Mouse (Mus musculus) left cerebral cortex, adult 8-10 months (tissue): ENCODE data around the gene Olfr67. TPM values are rescaled to one million over a fixed set of nuclear protein-coding genes. Genes with fewer than 3 reads are reported as not detected.
"Not testable (repeated sequence)": the region's sequence is repeated elsewhere in the genome, so short reads cannot be mapped to it uniquely, and the experiment has no call there.

Experiments used
- DNase-seq, 2 experiments: peaks; one replicate each; pipeline ENCODE4 v3.0.0; 2022; ENCODE audit warnings: low spot score in 2 of 2
- total RNA-seq, 4 experiments: library from RNA; stranded (reverse); gene quantifications; 2 replicates each; pipeline ENCODE4 v1.2.4; 2022

Gene Olfr67
- total RNA-seq, 4 experiments from 2014 or later: not detected

DNA sequence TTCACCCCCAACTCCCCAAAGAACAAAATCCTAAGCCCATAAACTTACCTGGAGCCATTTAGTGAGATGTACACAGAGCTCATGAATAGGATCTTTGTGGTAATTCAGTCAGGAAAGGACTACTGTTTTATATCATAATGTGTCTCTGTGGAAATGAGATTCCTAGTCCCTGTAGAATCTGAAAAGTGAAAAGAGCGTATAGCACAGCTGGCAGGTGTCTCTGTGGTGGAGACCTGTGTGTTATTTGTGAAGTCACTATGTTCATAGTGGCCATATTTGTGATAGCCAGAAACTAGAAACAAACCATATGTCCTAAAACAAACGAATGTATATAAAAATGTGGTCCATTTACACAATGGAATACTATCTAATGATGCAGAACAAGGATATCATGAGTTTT is 20.1 kb downstream of the Olfr67 start, which contains the start of gene Olfr69:
TSS of gene Olfr69 (minus strand) at position 101 of the 400 bp plus-strand sequence.
- no peak for DNase-seq

DNA sequence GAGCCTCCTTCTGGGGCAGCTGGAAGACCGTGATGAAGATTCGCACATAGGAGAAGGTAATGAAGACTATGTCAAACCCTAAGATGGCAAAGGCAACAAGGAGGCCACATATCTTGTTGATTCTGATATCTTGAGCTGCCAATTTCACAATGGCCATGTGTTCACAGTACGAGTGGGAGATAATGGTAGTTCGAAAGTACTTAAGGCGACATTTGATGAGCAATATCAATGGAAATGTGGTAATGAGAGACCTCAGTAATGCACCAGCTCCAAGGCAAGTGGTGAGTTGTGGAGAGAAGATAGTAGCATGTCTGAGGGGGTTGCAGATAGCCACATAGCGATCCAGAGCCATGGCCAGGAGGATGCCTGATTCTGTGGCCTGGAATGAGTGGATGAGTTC is 23.9 kb downstream of the Olfr67 start:
- DNase-seq: not testable (repeated sequence)

DNA sequence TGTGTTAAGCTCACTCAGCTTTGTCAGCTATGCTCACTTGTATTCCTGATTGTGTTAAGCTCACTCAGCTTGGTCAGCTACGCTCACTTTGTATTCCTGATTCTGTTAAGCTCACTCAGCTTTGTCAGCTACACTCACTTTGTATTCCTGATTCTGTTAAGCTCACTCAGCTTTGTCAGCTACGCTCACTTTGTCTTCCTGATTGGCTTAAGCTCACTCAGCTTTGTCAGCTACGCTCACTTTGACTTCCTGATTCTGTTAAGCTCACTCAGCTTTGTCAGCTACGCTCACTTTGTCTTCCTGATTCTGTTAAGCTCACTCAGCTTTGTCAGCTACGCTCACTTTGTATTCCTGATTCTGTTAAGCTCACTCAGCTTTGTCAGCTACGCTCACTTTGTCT is 29.4 kb downstream of the Olfr67 start:
- DNase-seq: not testable (repeated sequence)

DNA sequence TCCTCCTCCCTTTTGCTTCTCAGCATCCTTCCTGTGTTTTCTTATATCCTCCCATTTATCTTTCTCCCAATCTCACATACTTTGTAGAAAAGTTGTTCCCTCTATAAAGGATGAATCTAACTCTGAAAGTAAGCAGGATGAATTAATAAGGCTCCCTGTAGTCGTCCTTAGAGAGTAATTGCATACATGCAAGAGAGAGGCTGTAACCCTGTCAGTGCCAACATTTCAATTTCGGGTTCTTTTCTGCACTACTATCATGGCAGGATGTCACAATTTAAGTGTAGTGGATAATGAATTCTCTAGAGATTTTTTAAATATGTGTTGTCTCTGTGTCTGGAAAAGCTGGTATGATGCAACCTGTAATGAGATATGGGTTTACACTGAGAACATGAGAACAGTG is 34.4 kb downstream of the Olfr67 start, which contains the start of gene Olfr630:
TSS of gene Olfr630 (minus strand) at position 101 of the 400 bp plus-strand sequence.
- no peak for DNase-seq

DNA sequence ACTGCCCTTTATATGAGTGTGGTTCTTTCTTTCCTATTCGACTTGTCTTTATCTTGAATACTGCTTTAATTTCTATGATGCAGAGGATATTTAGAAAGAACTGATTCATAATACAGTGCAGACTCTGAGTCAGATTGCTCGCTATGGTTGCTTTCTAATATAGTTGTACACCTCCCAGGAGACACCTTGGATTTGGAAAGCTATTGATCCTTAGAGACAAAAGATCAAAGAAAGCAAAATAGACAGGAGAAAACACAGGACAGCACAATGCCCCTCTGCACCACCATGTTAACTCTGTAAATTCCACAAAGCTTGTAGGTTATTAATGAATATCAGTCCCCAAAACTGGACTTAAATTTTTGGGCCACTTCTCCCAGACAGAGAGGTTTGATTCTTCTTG is 46.8 kb downstream of the Olfr67 start, which contains the start of gene Olfr629:
TSS of gene Olfr629 (minus strand) at position 101 of the 400 bp plus-strand sequence.
- no peak for DNase-seq

Other genes starting within 250 kb of the Olfr67 start
- gene Olfr612, start 249.1 kb downstream of the Olfr67 start, total RNA-seq: not detected
- gene Olfr613, start 243.7 kb downstream of the Olfr67 start, total RNA-seq: not detected
- gene Olfr615, start 235.7 kb downstream of the Olfr67 start, total RNA-seq: not detected
- gene Olfr616, start 222.7 kb downstream of the Olfr67 start, total RNA-seq: not detected
- not detected for gene Olfr617, start 218.8 kb downstream of the Olfr67 start, total RNA-seq
- gene Olfr618, start 201.7 kb downstream of the Olfr67 start, total RNA-seq: not detected
- gene Olfr619, start 191.2 kb downstream of the Olfr67 start, total RNA-seq: not detected
- not detected for gene Olfr620, start 179.3 kb downstream of the Olfr67 start, total RNA-seq
- gene Olfr622, start 149.1 kb downstream of the Olfr67 start, total RNA-seq: not detected
- not detected for gene Olfr623, start 128.1 kb downstream of the Olfr67 start, total RNA-seq
- gene Olfr624, start 120.6 kb downstream of the Olfr67 start, total RNA-seq: under 1 TPM in 2 of 4 experiments, not detected in 2; 0.09 TPM
- not detected for gene Olfr625-ps1, start 109.1 kb downstream of the Olfr67 start, total RNA-seq
- not detected for gene Olfr243, start 77.2 kb downstream of the Olfr67 start, total RNA-seq
- not detected for gene Olfr628, start 61.4 kb downstream of the Olfr67 start, total RNA-seq
- gene Olfr629, start 46.9 kb downstream of the Olfr67 start, total RNA-seq: not detected
- not detected for gene Olfr630, start 34.5 kb downstream of the Olfr67 start, total RNA-seq
- not detected for gene Olfr69, start 20.2 kb downstream of the Olfr67 start, total RNA-seq
- not detected for gene Olfr68, start 12.1 kb downstream of the Olfr67 start, total RNA-seq
- 10 to 100 TPM; 16.8 to 31.9 (median 25.7) TPM for gene Hbb-bt, start 22.2 kb upstream of the Olfr67 start, total RNA-seq
- gene Hbb-bs, start 36.3 kb upstream of the Olfr67 start, total RNA-seq: 100 to 1,000 TPM; 204 to 381 (median 262) TPM
- not detected for gene Hbb-bh2, start 48.7 kb upstream of the Olfr67 start, total RNA-seq
- gene Hbb-bh1, start 51.3 kb upstream of the Olfr67 start, total RNA-seq: not detected
- gene Hbb-y, start 61.4 kb upstream of the Olfr67 start, total RNA-seq: under 1 TPM in 1 of 4 experiments, not detected in 3; 0.57 TPM
- gene Olfr66, start 94.4 kb upstream of the Olfr67 start, total RNA-seq: not detected
- not detected for gene Olfr64, start 102.7 kb upstream of the Olfr67 start, total RNA-seq
- gene Olfr65, start 111.7 kb upstream of the Olfr67 start, total RNA-seq: not detected
- gene Olfr631, start 137.0 kb upstream of the Olfr67 start, total RNA-seq: not detected
- gene Olfr632, start 142.5 kb upstream of the Olfr67 start, total RNA-seq: not detected
- gene Olfr633, start 152.6 kb upstream of the Olfr67 start, total RNA-seq: not detected
- under 1 TPM in 3 of 4 experiments, not detected in 1; 0.05 to 0.08 (median 0.07) TPM for gene Olfr635, start 179.3 kb upstream of the Olfr67 start, total RNA-seq
- gene Olfr638, start 206.9 kb upstream of the Olfr67 start, total RNA-seq: not detected
- under 1 TPM; 0.11 to 0.19 (median 0.14) TPM for gene Olfr639, start 225.5 kb upstream of the Olfr67 start, total RNA-seq
- gene Olfr640, start 233.8 kb upstream of the Olfr67 start, total RNA-seq: not detected
- not detected for gene Olfr641, start 243.6 kb upstream of the Olfr67 start, total RNA-seq